Mouse (Mus musculus) spleen, adult 2 months (tissue): ENCODE results near the gene 1700010I14Rik.

ENCODE experiments used
- CTCF ChIP-seq: fragments of 200-500 bp; IDR thresholded peaks from 2 replicates; pipeline ENCODE4 v1.5.1; 2011; ENCODE audit warnings: mild to moderate bottlenecking, inconsistent platforms; ENCODE audit not compliant: insufficient read depth, insufficient read length, insufficient replicate concordance; ENCODE audit errors: extremely low read depth
- POLR2A ChIP-seq: fragments of 200-500 bp; IDR thresholded peaks from 2 replicates; pipeline ENCODE4 v1.6.1; 2011; ENCODE audit warnings: low read depth, low read length, inconsistent platforms

DNA sequence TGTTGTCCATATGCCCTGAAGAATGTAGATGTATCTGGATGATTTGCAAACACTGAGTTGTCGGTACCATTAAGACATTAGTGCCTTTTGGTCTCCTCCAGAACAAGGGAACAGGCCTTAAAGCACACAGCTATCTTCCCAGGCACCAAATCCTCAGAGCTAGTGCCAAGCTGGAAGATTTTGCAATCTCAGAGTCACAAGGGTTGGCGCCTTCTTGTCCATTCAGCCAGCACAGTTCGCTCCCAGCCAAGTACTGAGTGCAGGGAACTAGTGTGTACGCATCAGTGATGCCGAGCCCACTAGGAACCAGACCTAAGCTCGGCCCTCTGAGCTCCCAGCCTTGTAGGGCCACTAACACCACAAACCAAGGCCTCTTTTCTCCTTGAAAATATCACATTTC, 23.0 kb upstream of the 1700010I14Rik start:
- TF ChIP-seq CTCF, result no peak
- no peak for TF ChIP-seq POLR2A
